Mouse (Mus musculus): ENCODE measurements around the gene Hmgb1. TPM values are rescaled to one million over a fixed set of nuclear protein-coding genes. Genes with fewer than 3 reads are reported as not detected.

Hmgb1 gene
- total and polyA plus RNA-seq, 3 experiments, result 227 to 899 (median 288) TPM

- TF ChIP-seq MAZ (IDR thresholded peaks at IDR 0.05; ENCODE audit: low read depth, low read length), result 0 out of 2 replicates have a peak, but pooled peaks have one; percentile 1
- no peak for TF ChIP-seq UBTF (IDR thresholded peaks at IDR 0.05; ENCODE audit: low read depth, low read length)
- TF ChIP-seq ZC3H11A (IDR thresholded peaks at IDR 0.05; ENCODE audit: low read depth, low read length), result no peak
- Histone ChIP-seq H3K4me3 (replicated peaks in 1 of 3; ENCODE audit: low read depth in 2 of 3, low read length in 2 of 3, poor library complexity in 1 of 3) (peak overlapping the region in 2 of 3 experiments; percentile 34 to 37), H3K27ac (ENCODE audit: insufficient read depth, low read depth) (peak overlapping the region; percentile 43; the same call in 1 of the 2 replicates), H3K36me3 (replicated peaks in 1 of 2; ENCODE audit: control insufficient read depth in 1 of 2, insufficient read depth in 1 of 2, low read length in 1 of 2) (no peaks in the 10 kb centered on the region), H3K4me2 (ENCODE audit: insufficient read depth, low read depth, poor library complexity, severe bottlenecking) (peak overlapping the region; percentile 79), H3K27me3 (replicated peaks) (no peaks in the 10 kb centered on the region), H3K4me1 (ENCODE audit: control insufficient read depth in 1 of 2, insufficient read depth in 2 of 2) (peaks cover 11 to 14% of the 10 kb centered on the region in 2 experiments), H3K79me2 (replicated peaks; ENCODE audit: control insufficient read depth, extremely low read depth, insufficient read depth, poor library complexity, severe bottlenecking) (no peaks in the 10 kb centered on the region), H3K9me3 (replicated peaks; ENCODE audit: low read length) (peaks cover 5% of the 10 kb centered on the region), H3K9ac (ENCODE audit: insufficient read depth, low read depth) (peak overlapping the region; percentile 44)
- DNase-seq (ENCODE audit: extremely low read depth), result no peak
- dilution Hi-C loops (cut with MboI; ENCODE audit: extremely low pct_ligation_motif_present, extremely low pct_unique_long_range_greater_than_20kb, low sequenced_read_pairs), result no loop called here
- in situ Hi-C loops (cut with MboI; ENCODE audit: low pct_ligation_motif_present, low pct_unique_long_range_greater_than_20kb, low sequenced_read_pairs), result no loop called here
Measured at GRCm38 (mm10) chr5:149068745-149069144, 115.5 kb downstream of the Hmgb1 start.

- no peaks in the 10 kb centered on the region for H3K27me3 ChIP-seq (replicated peaks)
- peak overlapping the region; percentile 44 for H3K9ac ChIP-seq (ENCODE audit: insufficient read depth, low read depth)
- peak overlapping the region; percentile 43; the same call in 1 of the 2 replicates for H3K27ac ChIP-seq (ENCODE audit: insufficient read depth, low read depth)
- in situ Hi-C loops (cut with MboI; ENCODE audit: low pct_ligation_motif_present, low pct_unique_long_range_greater_than_20kb, low sequenced_read_pairs) (no loop called here), dilution Hi-C loops (cut with MboI; ENCODE audit: extremely low pct_ligation_motif_present, extremely low pct_unique_long_range_greater_than_20kb, low sequenced_read_pairs) (no loop called here)
- DNase-seq (ENCODE audit: extremely low read depth), result peak; percentile 71
- peak overlapping the region; percentile 79 for H3K4me2 ChIP-seq (ENCODE audit: insufficient read depth, low read depth, poor library complexity, severe bottlenecking)
- H3K79me2 ChIP-seq (replicated peaks; ENCODE audit: control insufficient read depth, extremely low read depth, insufficient read depth, poor library complexity, severe bottlenecking), result no peaks in the 10 kb centered on the region
- peak overlapping the region; percentile 13 to 37 (median 34) for H3K4me3 ChIP-seq (replicated peaks in 1 of 3; ENCODE audit: low read depth in 2 of 3, low read length in 2 of 3, poor library complexity in 1 of 3)
- H3K36me3 ChIP-seq (replicated peaks in 1 of 2; ENCODE audit: control insufficient read depth in 1 of 2, insufficient read depth in 1 of 2, low read length in 1 of 2), result no peaks in the 10 kb centered on the region
- peaks cover 16 to 17% of the 10 kb centered on the region in 2 experiments for H3K4me1 ChIP-seq (ENCODE audit: control insufficient read depth in 1 of 2, insufficient read depth in 2 of 2)
- H3K9me3 ChIP-seq (replicated peaks; ENCODE audit: low read length), result peaks cover 5% of the 10 kb centered on the region
- no peak; the same call in 1 of the 2 replicates for TF ChIP-seq MYC (IDR thresholded peaks at IDR 0.05; ENCODE audit: low read depth, low read length)
- TF ChIP-seq MAX (IDR thresholded peaks at IDR 0.05; ENCODE audit: low read length), result peak; percentile 59; the same call in 1 of the 2 replicates
- 0 out of 2 replicates have a peak, but pooled peaks have one; percentile 29 for TF ChIP-seq POLR2A (IDR thresholded peaks at IDR 0.05; ENCODE audit: low read depth, low read length)
- TF ChIP-seq TBP (conservative IDR thresholded peaks at IDR 0.05; ENCODE audit: low read depth, low read length), result no peak; the same call in 1 of the 2 replicates
- peak; percentile 70 for TF ChIP-seq SIN3A (IDR thresholded peaks at IDR 0.05; ENCODE audit: low read length)
- TF ChIP-seq USF2 (conservative IDR thresholded peaks at IDR 0.05; ENCODE audit: low read depth, low read length), result no peak
- 0 out of 2 replicates have a peak, but pooled peaks have one; percentile 53 for TF ChIP-seq CHD1 (IDR thresholded peaks at IDR 0.05; ENCODE audit: low read depth, low read length)
- TF ChIP-seq NELFE (IDR thresholded peaks at IDR 0.05; ENCODE audit: low read depth, low read length), result no peak
- TF ChIP-seq ZC3H11A (IDR thresholded peaks at IDR 0.05; ENCODE audit: low read depth, low read length), result no peak
- TF ChIP-seq ETS1 (conservative IDR thresholded peaks at IDR 0.05; ENCODE audit: low read depth, low read length), result no peak
- TF ChIP-seq MAZ (IDR thresholded peaks at IDR 0.05; ENCODE audit: low read depth, low read length), result peak; percentile 51; the same call in 1 of the 2 replicates
- peak; percentile 43 for TF ChIP-seq JUN (IDR thresholded peaks at IDR 0.05; ENCODE audit: insufficient read depth, low read depth, low read length)
- peak; percentile 48; the same call in 1 of the 2 replicates for TF ChIP-seq CHD2 (IDR thresholded peaks at IDR 0.05; ENCODE audit: low read length)
- TF ChIP-seq ZKSCAN1 (IDR thresholded peaks at IDR 0.05; ENCODE audit: borderline replicate concordance, low read depth, low read length), result no peak
- TF ChIP-seq MXI1 (IDR thresholded peaks at IDR 0.05; ENCODE audit: low read depth, low read length), result peak; percentile 56; the same call in 1 of the 2 replicates
- no peak for TF ChIP-seq MAFK (IDR thresholded peaks at IDR 0.05; ENCODE audit: insufficient replicate concordance, low read length)
- no peak for TF ChIP-seq POLR2AphosphoS2 (IDR thresholded peaks at IDR 0.05; ENCODE audit: low read depth, low read length)
- no peak for TF ChIP-seq MEF2A (IDR thresholded peaks at IDR 0.05; ENCODE audit: borderline replicate concordance, low read depth, low read length)
- TF ChIP-seq NRF1 (IDR thresholded peaks at IDR 0.05; ENCODE audit: low read depth, low read length), result no peak
- peak; percentile 92 for TF ChIP-seq IRF4 (IDR thresholded peaks at IDR 0.05; ENCODE audit: low read depth, low read length)
- no peak for TF ChIP-seq E2F4 (IDR thresholded peaks at IDR 0.05; ENCODE audit: insufficient replicate concordance, low read depth, low read length)
- TF ChIP-seq ZMIZ1 (IDR thresholded peaks at IDR 0.05; ENCODE audit: low read depth, low read length), result no peak
- TF ChIP-seq KAT2A (IDR thresholded peaks at IDR 0.05; ENCODE audit: insufficient replicate concordance, low read length), result no peak
- TF ChIP-seq CTCF (conservative IDR thresholded peaks at IDR 0.05 in 1 of 2, IDR thresholded peaks at IDR 0.05 in 1 of 2; ENCODE audit: low read depth in 2 of 2, low read length in 2 of 2), result no peak
- peak; percentile 60 for TF ChIP-seq RCOR1 (conservative IDR thresholded peaks at IDR 0.05; ENCODE audit: low read depth, low read length)
- no peak for TF ChIP-seq SMC3 (IDR thresholded peaks at IDR 0.05; ENCODE audit: low read depth, low read length)
- peak; percentile 88 for TF ChIP-seq EP300 (IDR thresholded peaks at IDR 0.05; ENCODE audit: low read length)
- TF ChIP-seq USF1 (IDR thresholded peaks at IDR 0.05; ENCODE audit: low read depth, low read length), result no peak
- 0 out of 2 replicates have a peak, but pooled peaks have one; percentile 19 for TF ChIP-seq JUND (conservative IDR thresholded peaks at IDR 0.05; ENCODE audit: low read depth, low read length)
- no peak for TF ChIP-seq HCFC1 (IDR thresholded peaks at IDR 0.05; ENCODE audit: low read depth, low read length)
- peak; percentile 57 for TF ChIP-seq BHLHE40 (IDR thresholded peaks at IDR 0.05; ENCODE audit: low read depth, low read length)
Measured at GRCm38 (mm10) chr5:149068247-149068740, 116.0 kb downstream of the Hmgb1 start.

All from CH12.LX (cell line).